Mouse (Mus musculus) embryo, embryonic 10.5 days (tissue): ENCODE results near the gene Stpg4.

Experiments
- DNase-seq: peaks from one replicate; pipeline ENCODE4 v3.0.0-alpha.2; 2015; ENCODE audit warnings: low spot score

The Stpg4 gene

GRCm38 (mm10) chr17:87378354-87379159 is 49.0 kb downstream of the Stpg4 start:
- DNase-seq = peak; percentile 77

GRCm38 (mm10) chr17:87377536-87377935 is 50.0 kb downstream of the Stpg4 start:
- no peak for DNase-seq

- peak; percentile 70 for DNase-seq
Measured at GRCm38 (mm10) chr17:87376831-87377471, 50.6 kb downstream of the Stpg4 start.

GRCm38 (mm10) chr17:87375941-87376511 is 51.5 kb downstream of the Stpg4 start:
- DNase-seq = no peak

- DNase-seq = no peak
Measured at GRCm38 (mm10) chr17:87373327-87373726, 54.2 kb downstream of the Stpg4 start.

GRCm38 (mm10) chr17:87372189-87372588 is 55.4 kb downstream of the Stpg4 start:
- DNase-seq = no peak

GRCm38 (mm10) chr17:87369270-87369759 is 58.2 kb downstream of the Stpg4 start:
- DNase-seq = no peak

- DNase-seq = no peak
Measured at GRCm38 (mm10) chr17:87368481-87368880, 59.1 kb downstream of the Stpg4 start.

- DNase-seq = no peak
Measured at GRCm38 (mm10) chr17:87367640-87368039, 59.9 kb downstream of the Stpg4 start.

- no peak for DNase-seq
Measured at GRCm38 (mm10) chr17:87367228-87367627, 60.3 kb downstream of the Stpg4 start.

GRCm38 (mm10) chr17:87366520-87366919 is 61.0 kb downstream of the Stpg4 start:
- DNase-seq = no peak

GRCm38 (mm10) chr17:87365268-87365667 is 62.3 kb downstream of the Stpg4 start:
- DNase-seq = no peak

GRCm38 (mm10) chr17:87364108-87364507 is 63.4 kb downstream of the Stpg4 start:
- no peak for DNase-seq

GRCm38 (mm10) chr17:87361132-87361531 is 66.4 kb downstream of the Stpg4 start:
- no peak for DNase-seq

- no peak for DNase-seq
Measured at GRCm38 (mm10) chr17:87357506-87357905, 70.0 kb downstream of the Stpg4 start.

- no peak for DNase-seq
Measured at GRCm38 (mm10) chr17:87356261-87356660, 71.3 kb downstream of the Stpg4 start.

- DNase-seq = no peak
Measured at GRCm38 (mm10) chr17:87355456-87355855, 72.1 kb downstream of the Stpg4 start.

- DNase-seq = no peak
Measured at GRCm38 (mm10) chr17:87353745-87354320, 73.7 kb downstream of the Stpg4 start.

- peak; percentile 76 for DNase-seq
Measured at GRCm38 (mm10) chr17:87352898-87353225, 74.7 kb downstream of the Stpg4 start.

GRCm38 (mm10) chr17:87352106-87352897 is 75.2 kb downstream of the Stpg4 start:
- DNase-seq = no peak

- DNase-seq = peak; percentile 48
Measured at GRCm38 (mm10) chr17:87351241-87352105, 76.1 kb downstream of the Stpg4 start.
